Mouse (Mus musculus) kidney, adult 2 months (tissue): ENCODE measurements around the gene Xlr5a.

Experiments used
- CTCF ChIP-seq: fragments of 200-500 bp; conservative IDR thresholded peaks from 2 replicates; pipeline ENCODE4 v1.5.1; 2011; ENCODE audit warnings: low read depth, mild to moderate bottlenecking, control low read depth, low read length, moderate library complexity, mixed read lengths; ENCODE audit not compliant: insufficient read depth, insufficient read length
- POLR2A ChIP-seq: fragments of 200-500 bp; IDR thresholded peaks from one replicate; pipeline ENCODE4 v1.6.1; 2011; ENCODE audit warnings: low read depth, low read length, control low read depth

DNA sequence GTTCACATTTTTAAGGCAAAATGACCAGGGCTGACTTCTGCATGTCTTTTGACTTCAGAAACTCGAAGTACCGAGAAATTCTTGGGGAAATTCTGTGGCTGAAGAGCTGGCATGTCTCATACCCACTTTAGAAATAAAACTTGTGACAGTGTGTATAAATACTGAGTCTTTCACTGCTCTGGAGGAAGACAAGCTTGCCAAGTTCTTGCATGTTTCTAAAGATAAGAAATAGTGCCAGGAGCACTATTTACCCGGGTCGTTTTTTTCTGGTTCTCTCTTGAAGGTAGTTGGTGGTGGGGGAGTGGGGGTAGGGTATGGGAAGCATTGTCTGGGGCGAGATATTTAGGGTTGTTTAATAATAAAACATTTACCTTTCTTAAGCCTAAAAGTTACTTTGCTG lies 230.5 kb downstream of the Xlr5a start:
- TF ChIP-seq POLR2A (no peak), CTCF (no peak)
